Mouse (Mus musculus): ENCODE results near the gene Olfr319.

DNA sequence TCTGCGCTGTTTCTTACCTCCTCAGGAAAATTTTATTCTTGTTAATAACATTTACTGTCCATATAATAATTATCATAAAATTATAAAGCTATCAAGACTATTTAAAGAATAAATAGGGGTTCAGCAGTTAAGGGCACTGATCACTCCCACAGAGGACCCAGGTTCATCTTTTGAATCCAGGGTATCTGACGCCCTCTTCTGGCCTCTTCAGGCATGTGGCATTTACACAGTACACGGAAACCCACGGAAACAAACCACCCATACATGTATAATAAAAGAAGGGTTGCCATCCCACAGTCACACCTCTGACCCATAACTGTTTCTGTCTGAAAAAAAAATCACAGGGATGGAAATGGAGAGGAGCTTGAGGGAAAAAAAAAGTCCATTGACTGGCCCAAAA, 27.1 kb upstream of the Olfr319 start:
- no peak for TF ChIP-seq EP300 (IDR thresholded peaks at IDR 0.05; ENCODE audit: low read depth)
- peak; percentile 32; the same call in 1 of the 2 replicates for TF ChIP-seq CTCF (IDR thresholded peaks at IDR 0.05; ENCODE audit: low read depth)
